Mouse (Mus musculus): Measurements from ENCODE around the gene Wdr83os.

The Wdr83os gene

GRCm38 (mm10) chr8:85080532-85081215 lies at the start of gene Wdr83os:
Gene Wdr83os (plus strand): TSS chr8:85080740.
- DNase-seq (ENCODE audit: low read depth, low spot score) = peak; percentile 85

GRCm38 (mm10) chr8:85032622-85033311 lies 47.8 kb upstream of the Wdr83os start:
- no peak for DNase-seq (ENCODE audit: low read depth, low spot score)

GRCm38 (mm10) chr8:85033867-85034266 lies 46.7 kb upstream of the Wdr83os start:
- no peak for DNase-seq (ENCODE audit: low read depth, low spot score)

- DNase-seq (ENCODE audit: low read depth, low spot score) = peak; percentile 90
Measured at GRCm38 (mm10) chr8:85034764-85035163, 45.8 kb upstream of the Wdr83os start.

- DNase-seq (ENCODE audit: low read depth, low spot score) = no peak
Measured at GRCm38 (mm10) chr8:85035165-85035727, 45.3 kb upstream of the Wdr83os start.

GRCm38 (mm10) chr8:85035728-85036310 lies 44.7 kb upstream of the Wdr83os start:
- DNase-seq (ENCODE audit: low read depth, low spot score) = peak; percentile 65

- no peak for DNase-seq (ENCODE audit: low read depth, low spot score)
Measured at GRCm38 (mm10) chr8:85036381-85036717, 44.2 kb upstream of the Wdr83os start.

GRCm38 (mm10) chr8:85036718-85037365 lies 43.7 kb upstream of the Wdr83os start, which contains the start of gene Tnpo2:
Gene Tnpo2 (plus strand): TSS chr8:85036915.
- peak; percentile 97 for DNase-seq (ENCODE audit: low read depth, low spot score)

- no peak for DNase-seq (ENCODE audit: low read depth, low spot score)
Measured at GRCm38 (mm10) chr8:85037366-85037680, 43.2 kb upstream of the Wdr83os start.

GRCm38 (mm10) chr8:85037681-85038531 lies 42.6 kb upstream of the Wdr83os start:
- DNase-seq (ENCODE audit: low read depth, low spot score) = peak; percentile 65

- DNase-seq (ENCODE audit: low read depth, low spot score) = no peak
Measured at GRCm38 (mm10) chr8:85043619-85044018, 36.9 kb upstream of the Wdr83os start.

GRCm38 (mm10) chr8:85057367-85057766 lies 23.2 kb upstream of the Wdr83os start:
- DNase-seq (ENCODE audit: low read depth, low spot score) = no peak

GRCm38 (mm10) chr8:85059879-85060616 lies 20.5 kb upstream of the Wdr83os start, which contains the start of gene Fbxw9:
Gene Fbxw9 (plus strand): TSS chr8:85060055.
- DNase-seq (ENCODE audit: low read depth, low spot score) = peak; percentile 93

- DNase-seq (ENCODE audit: low read depth, low spot score) = no peak
Measured at GRCm38 (mm10) chr8:85062603-85063002, 17.9 kb upstream of the Wdr83os start.

GRCm38 (mm10) chr8:85065213-85065612 lies 15.3 kb upstream of the Wdr83os start:
- no peak for DNase-seq (ENCODE audit: low read depth, low spot score)

- DNase-seq (ENCODE audit: low read depth, low spot score) = no peak
Measured at GRCm38 (mm10) chr8:85067155-85067554, 13.4 kb upstream of the Wdr83os start.

GRCm38 (mm10) chr8:85067982-85068381 lies 12.6 kb upstream of the Wdr83os start, which contains the start of gene Gm5741:
Gene Gm5741 (minus strand): TSS chr8:85067982.
- DNase-seq (ENCODE audit: low read depth, low spot score) = no peak

- no peak for DNase-seq (ENCODE audit: low read depth, low spot score)
Measured at GRCm38 (mm10) chr8:85071041-85071440, 9.5 kb upstream of the Wdr83os start.

- peak; percentile 92 for DNase-seq (ENCODE audit: low read depth, low spot score)
Measured at GRCm38 (mm10) chr8:85071514-85072281, 8.8 kb upstream of the Wdr83os start, which contains the start of gene Dhps. Gene Dhps (plus strand): TSS chr8:85071757.

All from CD4-positive helper T cell, adult 2 months (primary cell).